Mouse (Mus musculus) ZHBTc4 (cell line): ENCODE results near the gene Zfp945.

Experiments used
- DNase-seq: peaks from one replicate; pipeline ENCODE4 v3.0.0-alpha.2; 2011; ENCODE audit warnings: low read depth, low spot score

Gene Zfp945

GRCm38 (mm10) chr17:22866845-22867481 is at the start of gene Zfp945:
TSS of gene Zfp945 (minus strand) at chr17:22867134.
- DNase-seq: peak; percentile 83

- DNase-seq: no peak
Measured at GRCm38 (mm10) chr17:22888302-22888701, 21.4 kb upstream of the Zfp945 start.

GRCm38 (mm10) chr17:22884059-22884698 is 17.2 kb upstream of the Zfp945 start:
- peak; percentile 10 for DNase-seq

- DNase-seq: peak; percentile 42
Measured at GRCm38 (mm10) chr17:22877427-22878307, 10.7 kb upstream of the Zfp945 start.

GRCm38 (mm10) chr17:22876316-22876715 is 9.4 kb upstream of the Zfp945 start:
- peak; percentile 77 for DNase-seq

- DNase-seq: peak; percentile 68
Measured at GRCm38 (mm10) chr17:22875549-22875948, 8.6 kb upstream of the Zfp945 start.

- DNase-seq: no peak
Measured at GRCm38 (mm10) chr17:22866421-22866844, 501 bp downstream of the Zfp945 start.

GRCm38 (mm10) chr17:22821166-22821565 is 45.8 kb downstream of the Zfp945 start:
- no peak for DNase-seq

GRCm38 (mm10) chr17:22818199-22818595 is 48.7 kb downstream of the Zfp945 start:
- DNase-seq: no peak

- peak; percentile 89 for DNase-seq
Measured at GRCm38 (mm10) chr17:22817471-22818198, 49.3 kb downstream of the Zfp945 start.

- DNase-seq: peak; percentile 62
Measured at GRCm38 (mm10) chr17:22799707-22800106, 67.2 kb downstream of the Zfp945 start.
